Mouse (Mus musculus) forebrain, postnatal 0 days (tissue): ENCODE measurements at regions not wholly inside any gene's neighbourhood (a gene's known extent, or its start where the extent isn't known, plus 50 kb on each side); places are given as distances from the start of the nearest gene placed in this dataset.

Source experiments
- ATAC-seq: fragments of 200-750 bp; cut with Nextera tagmentation; 2 replicates; pipeline ENCODE4 v1.8.0; 2017; ENCODE audit warnings: mild to moderate bottlenecking, moderate library complexity
- DNase-seq: peaks from one replicate; pipeline ENCODE4 v3.0.0-alpha.2; 2015
- H3K27ac ChIP-seq: fragments of 300-500 bp; sonication (generic); 2 replicates; pipeline ENCODE4 v1.5.1; 2014; ENCODE audit warnings: low read depth, mild to moderate bottlenecking, antibody characterized with exemption, low read length, moderate library complexity, mixed read lengths
- H3K27me3 ChIP-seq: fragments of 300-500 bp; sonication (generic); 2 replicates; pipeline ENCODE4 v1.6.1; 2014; ENCODE audit warnings: mild to moderate bottlenecking, low read length, mixed read lengths; ENCODE audit not compliant: insufficient read depth
- H3K36me3 ChIP-seq: fragments of 300-500 bp; sonication (generic); 2 replicates; pipeline ENCODE4 v1.6.1; 2014; ENCODE audit warnings: mild to moderate bottlenecking, moderate library complexity; ENCODE audit not compliant: insufficient read depth
- H3K4me1 ChIP-seq: fragments of 300-500 bp; sonication (generic); 2 replicates; pipeline ENCODE4 v1.6.1; 2014; ENCODE audit warnings: antibody characterized with exemption; ENCODE audit not compliant: insufficient read depth
- H3K4me2 ChIP-seq: fragments of 300-500 bp; sonication (generic); 2 replicates; pipeline ENCODE4 v1.6.1; 2014; ENCODE audit warnings: low read depth, mild to moderate bottlenecking, moderate library complexity
- H3K4me3 ChIP-seq: fragments of 300-500 bp; sonication (generic); 2 replicates; pipeline ENCODE4 v1.5.1; 2014; ENCODE audit warnings: low read depth, low read length, mixed read lengths
- H3K9ac ChIP-seq: fragments of 300-500 bp; sonication (generic); 2 replicates; pipeline ENCODE4 v1.6.1; 2014; ENCODE audit warnings: mild to moderate bottlenecking
- H3K9me3 ChIP-seq: fragments of 300-500 bp; sonication (generic); 2 replicates; pipeline ENCODE4 v1.6.1; 2016; ENCODE audit warnings: low read length
- CTCF ChIP-seq: sonication (generic); IDR thresholded peaks from 2 replicates; pipeline ENCODE4 v1.5.1; 2016; ENCODE audit warnings: antibody characterized with exemption, control low read depth, low read depth
- WGBS: fragments of 180-500 bp; shearing (Covaris S2); extraction: QIAGEN DNeasy Blood & Tissue Kit; methylation state at CpG from one replicate; pipeline ENCODE4 v1.1.7; 2014; 5-methylcytosine and 5-hydroxymethylcytosine counted together

GRCm38 (mm10) chr15:91916946-91917345 lies 78.9 kb downstream of the Smgc start:
- no peaks in the 10 kb centered on the region for H3K27me3 ChIP-seq
- no peak overlapping the region for H3K9ac ChIP-seq
- no peaks in the 10 kb centered on the region for H3K36me3 ChIP-seq
- H3K9me3 ChIP-seq = no peaks in the 10 kb centered on the region
- no peak for TF ChIP-seq CTCF
- ATAC-seq (no peak), DNase-seq (no peak)
- H3K4me1 ChIP-seq = no peaks in the 10 kb centered on the region
- H3K4me3 ChIP-seq = no peak overlapping the region
- WGBS = 80% methylated on average over 3 of the region's 3 CpGs
- H3K27ac ChIP-seq = no peak overlapping the region
- no peak overlapping the region for H3K4me2 ChIP-seq

- Histone ChIP-seq H3K36me3 (no peaks in the 10 kb centered on the region), H3K9ac (no peak overlapping the region), H3K4me1 (no peaks in the 10 kb centered on the region), H3K4me2 (no peak overlapping the region), H3K27ac (no peak overlapping the region), H3K27me3 (no peaks in the 10 kb centered on the region), H3K9me3 (no peaks in the 10 kb centered on the region), H3K4me3 (no peak overlapping the region)
- ATAC-seq = no peak
- WGBS = 48% methylated on average over 4 of the region's 4 CpGs
- peak; percentile 20 for DNase-seq
- TF ChIP-seq CTCF = no peak
Observed at GRCm38 (mm10) chr15:91917877-91918276, 79.8 kb downstream of the Smgc start.

GRCm38 (mm10) chr15:91924542-91924941 lies 86.5 kb downstream of the Smgc start:
- Histone ChIP-seq H3K9me3 (no peaks in the 10 kb centered on the region), H3K9ac (no peak overlapping the region), H3K4me3 (no peak overlapping the region), H3K36me3 (no peaks in the 10 kb centered on the region), H3K4me1 (no peaks in the 10 kb centered on the region), H3K27me3 (no peaks in the 10 kb centered on the region), H3K4me2 (no peak overlapping the region), H3K27ac (no peak overlapping the region)
- peak; percentile 20 for DNase-seq
- ATAC-seq = no peak
- 82% methylated on average over 4 of the region's 4 CpGs for WGBS
- TF ChIP-seq CTCF = peak; percentile 40

GRCm38 (mm10) chr15:91927492-91927891 lies 89.4 kb downstream of the Smgc start:
- Histone ChIP-seq H3K9me3 (no peaks in the 10 kb centered on the region), H3K4me3 (no peak overlapping the region), H3K4me1 (no peaks in the 10 kb centered on the region), H3K27me3 (no peaks in the 10 kb centered on the region), H3K36me3 (no peaks in the 10 kb centered on the region), H3K4me2 (no peak overlapping the region), H3K9ac (no peak overlapping the region), H3K27ac (no peak overlapping the region)
- no peak for ATAC-seq
- peak; percentile 6 for DNase-seq
- 16% methylated on average over 3 of the region's 3 CpGs for WGBS
- peak; percentile 53 for TF ChIP-seq CTCF

- no peak overlapping the region for H3K9ac ChIP-seq
- no peak for TF ChIP-seq CTCF
- H3K4me3 ChIP-seq = no peak overlapping the region
- no peaks in the 10 kb centered on the region for H3K36me3 ChIP-seq
- H3K4me1 ChIP-seq = no peaks in the 10 kb centered on the region
- ATAC-seq (peak; percentile 61), DNase-seq (peak; percentile 1)
- no peaks in the 10 kb centered on the region for H3K27me3 ChIP-seq
- WGBS = 46% methylated on average over 7 of the region's 7 CpGs
- no peak overlapping the region for H3K27ac ChIP-seq
- no peaks in the 10 kb centered on the region for H3K9me3 ChIP-seq
- no peak overlapping the region for H3K4me2 ChIP-seq
Observed at GRCm38 (mm10) chr15:91928511-91928910, 90.4 kb downstream of the Smgc start.

- WGBS = 61% methylated on average over 2 of the region's 2 CpGs
Observed at GRCm38 (mm10) chr15:91957273-91957672, 93.7 kb upstream of the Cntn1 start.

GRCm38 (mm10) chr15:91965172-91965571 lies 85.8 kb upstream of the Cntn1 start:
- ATAC-seq (peak; percentile 66), DNase-seq (peak; percentile 12)
- no peak overlapping the region for H3K4me2 ChIP-seq
- H3K4me1 ChIP-seq = no peaks in the 10 kb centered on the region
- 66% methylated on average over 10 of the region's 10 CpGs for WGBS
- no peaks in the 10 kb centered on the region for H3K9me3 ChIP-seq
- TF ChIP-seq CTCF = no peak
- no peak overlapping the region for H3K27ac ChIP-seq
- no peaks in the 10 kb centered on the region for H3K27me3 ChIP-seq
- H3K9ac ChIP-seq = no peak overlapping the region
- H3K36me3 ChIP-seq = no peaks in the 10 kb centered on the region
- no peak overlapping the region for H3K4me3 ChIP-seq

More at GRCm38 (mm10) chr15:91957273-91957672, 93.7 kb upstream of the Cntn1 start:
- H3K4me1 ChIP-seq = no peaks in the 10 kb centered on the region
- TF ChIP-seq CTCF = no peak
- no peaks in the 10 kb centered on the region for H3K27me3 ChIP-seq
- H3K9ac ChIP-seq = no peak overlapping the region
- ATAC-seq (peak; percentile 54; the same call in 1 of the 2 replicates), DNase-seq (peak; percentile 66)
- no peak overlapping the region for H3K4me3 ChIP-seq
- no peaks in the 10 kb centered on the region for H3K9me3 ChIP-seq
- H3K27ac ChIP-seq = 0 out of 2 replicates have a peak overlapping the region, but pooled peaks have one; percentile 40
- no peaks in the 10 kb centered on the region for H3K36me3 ChIP-seq
- H3K4me2 ChIP-seq = no peak overlapping the region
